Mouse (Mus musculus) embryonic facial prominence, embryonic 14.5 days (tissue): ENCODE data around the gene Spocd1. TPM values are rescaled to one million over a fixed set of nuclear protein-coding genes. Genes with fewer than 3 reads are reported as not detected.
A peak's percentile ranks its signal among the peaks of the same experiment; 100 is the strongest.

Experiments
- ATAC-seq: fragments of 200-750 bp; cut with Nextera tagmentation; 2 replicates; pipeline ENCODE4 v1.8.0; 2017; ENCODE audit warnings: low read depth, moderate number of reproducible peaks, moderate TSS enrichment
- DNase-seq: peaks from one replicate; pipeline ENCODE4 v3.0.0-alpha.2; 2015; ENCODE audit warnings: low spot score
- H3K27ac ChIP-seq: fragments of 300-500 bp; sonication (generic); replicated peaks from 2 replicates; pipeline ENCODE4 v1.5.1; 2014; ENCODE audit warnings: low read depth, mild to moderate bottlenecking, low read length, moderate library complexity
- H3K27me3 ChIP-seq: fragments of 300-500 bp; sonication (generic); replicated peaks from 2 replicates; pipeline ENCODE4 v1.6.1; 2014; ENCODE audit warnings: low read length; ENCODE audit not compliant: control insufficient read depth, insufficient read depth
- H3K36me3 ChIP-seq: fragments of 300-500 bp; sonication (generic); 2 replicates; pipeline ENCODE4 v1.6.1; 2014; ENCODE audit warnings: low read length, mixed read lengths; ENCODE audit not compliant: control insufficient read depth, insufficient read depth
- H3K4me1 ChIP-seq: fragments of 300-500 bp; sonication (generic); 2 replicates; pipeline ENCODE4 v1.6.1; 2014; ENCODE audit warnings: antibody characterized with exemption, low read length; ENCODE audit not compliant: control insufficient read depth, insufficient read depth
- H3K4me2 ChIP-seq: fragments of 300-500 bp; sonication (generic); 2 replicates; pipeline ENCODE4 v1.6.1; 2014; ENCODE audit warnings: low read depth, mild to moderate bottlenecking, low read length, moderate library complexity, mixed read lengths
- H3K4me3 ChIP-seq: fragments of 300-500 bp; sonication (generic); 2 replicates; pipeline ENCODE4 v1.5.1; 2014; ENCODE audit warnings: low read depth, mild to moderate bottlenecking, low read length
- H3K9ac ChIP-seq: fragments of 300-500 bp; sonication (generic); 2 replicates; pipeline ENCODE4 v1.6.1; 2014; ENCODE audit warnings: low read depth, mild to moderate bottlenecking, low read length, moderate library complexity, mixed read lengths
- H3K9me3 ChIP-seq: fragments of 300-500 bp; sonication (generic); 2 replicates; pipeline ENCODE4 v1.6.1; 2016; ENCODE audit warnings: low read length; ENCODE audit not compliant: control insufficient read depth
- WGBS: fragments of 180-500 bp; shearing (Covaris S2); extraction: QIAGEN DNeasy Blood & Tissue Kit; methylation state at CpG from one replicate; pipeline ENCODE4 v1.1.7; 2014; 5-methylcytosine and 5-hydroxymethylcytosine counted together
- polyA plus RNA-seq: library from polyadenylated mRNA; unstranded; fragments of >200 nt; fragmentation: Nextera tagmentation; extraction: Ambion mirVana; gene quantifications from 2 replicates; pipeline ENCODE4 v1.2.1, GENCODE M21; 2014

The Spocd1 gene
- polyA plus RNA-seq, 1 experiment from 2014 or later: 0.08 TPM

DNA sequence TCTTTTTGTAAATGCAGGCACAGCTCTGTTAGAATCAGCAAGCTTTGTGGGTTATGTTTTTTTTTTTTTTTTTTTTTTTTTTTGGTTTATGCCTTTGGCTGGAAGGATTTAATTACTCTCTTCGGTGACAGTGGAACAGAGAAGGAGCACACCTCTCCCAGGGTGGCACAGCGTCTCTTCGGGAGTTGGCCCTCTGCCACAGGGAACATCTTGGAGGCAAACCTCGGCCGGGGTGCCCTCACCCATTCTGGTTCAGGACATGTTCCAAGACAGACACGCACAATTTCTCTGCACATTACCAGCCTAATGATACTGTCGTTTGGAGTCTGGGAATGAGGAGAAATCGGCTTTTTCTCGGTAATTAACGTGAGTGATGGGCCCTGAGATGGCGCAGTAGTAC lies 41.8 kb downstream of the Spocd1 start:
- Histone ChIP-seq H3K4me1 (peaks cover 8% of the 10 kb centered on the region), H3K9me3 (no peaks in the 10 kb centered on the region), H3K4me2 (no peak overlapping the region), H3K27me3 (0 out of 2 replicates have a peak, but pooled peaks cover 3% of the 10 kb centered on the region), H3K9ac (no peak overlapping the region), H3K27ac (no peak overlapping the region), H3K36me3 (no peaks in the 10 kb centered on the region), H3K4me3 (no peak overlapping the region)
- DNase-seq (no peak), ATAC-seq (no peak)
- WGBS: 79% methylated on average over 11 of the region's 11 CpGs

DNA sequence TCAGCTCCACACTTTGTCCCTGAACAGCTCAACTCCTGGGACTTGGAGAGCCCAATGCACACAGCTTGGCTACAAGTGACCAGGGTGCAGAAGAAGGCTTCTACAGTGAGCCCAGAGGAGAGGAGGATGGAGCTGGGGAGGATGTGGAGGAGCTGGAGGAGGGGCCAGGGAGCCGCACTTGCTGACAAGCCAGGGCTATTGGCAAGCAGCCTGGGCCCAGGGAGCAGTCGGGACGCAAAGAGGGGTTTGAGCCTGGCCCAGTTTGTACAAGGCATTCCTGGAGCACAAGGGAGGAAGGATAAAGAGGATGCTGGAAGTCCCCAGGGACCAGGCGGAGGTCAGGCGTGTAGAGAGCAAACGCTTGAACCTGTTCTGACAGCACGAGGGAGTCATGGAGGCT lies 42.9 kb downstream of the Spocd1 start:
- no peaks in the 10 kb centered on the region for H3K36me3 ChIP-seq
- H3K27me3 ChIP-seq: 0 out of 2 replicates have a peak, but pooled peaks cover 3% of the 10 kb centered on the region
- H3K4me2 ChIP-seq: no peak overlapping the region
- no peaks in the 10 kb centered on the region for H3K9me3 ChIP-seq
- peak; percentile 48 for DNase-seq
- no peak overlapping the region for H3K9ac ChIP-seq
- 27% methylated on average over 7 of the region's 7 CpGs for WGBS
- H3K4me3 ChIP-seq: no peak overlapping the region
- no peak overlapping the region for H3K27ac ChIP-seq
- peaks cover 8% of the 10 kb centered on the region for H3K4me1 ChIP-seq
- ATAC-seq: no peak

DNA sequence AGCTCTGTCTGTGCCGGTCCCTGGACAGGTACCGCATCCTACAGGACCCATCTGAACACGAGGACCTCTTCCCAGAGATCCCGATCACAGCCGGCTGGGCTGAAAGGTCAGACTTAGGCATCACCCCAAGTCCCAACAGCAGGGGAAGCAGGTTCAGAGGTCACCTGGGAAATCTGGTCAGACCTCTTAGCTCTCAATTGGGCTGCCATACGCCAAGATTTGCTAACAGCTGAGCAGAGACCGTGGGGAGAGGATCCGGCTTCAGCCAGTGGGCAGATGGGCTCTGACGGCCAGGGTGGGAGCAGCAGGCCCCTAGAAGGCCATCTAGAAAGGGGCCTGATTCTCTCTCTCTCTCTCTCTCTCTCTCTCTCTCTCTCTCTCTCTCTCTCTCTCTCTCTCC lies 45.2 kb downstream of the Spocd1 start:
- Histone ChIP-seq H3K4me2 (no peak overlapping the region), H3K27ac (no peak overlapping the region), H3K27me3 (0 out of 2 replicates have a peak, but pooled peaks cover 3% of the 10 kb centered on the region), H3K4me1 (no peaks in the 10 kb centered on the region), H3K36me3 (no peaks in the 10 kb centered on the region), H3K9me3 (no peaks in the 10 kb centered on the region), H3K4me3 (no peak overlapping the region), H3K9ac (no peak overlapping the region)
- DNase-seq: no peak
- 56% methylated on average over 9 of the region's 9 CpGs for WGBS
- no peak for ATAC-seq

DNA sequence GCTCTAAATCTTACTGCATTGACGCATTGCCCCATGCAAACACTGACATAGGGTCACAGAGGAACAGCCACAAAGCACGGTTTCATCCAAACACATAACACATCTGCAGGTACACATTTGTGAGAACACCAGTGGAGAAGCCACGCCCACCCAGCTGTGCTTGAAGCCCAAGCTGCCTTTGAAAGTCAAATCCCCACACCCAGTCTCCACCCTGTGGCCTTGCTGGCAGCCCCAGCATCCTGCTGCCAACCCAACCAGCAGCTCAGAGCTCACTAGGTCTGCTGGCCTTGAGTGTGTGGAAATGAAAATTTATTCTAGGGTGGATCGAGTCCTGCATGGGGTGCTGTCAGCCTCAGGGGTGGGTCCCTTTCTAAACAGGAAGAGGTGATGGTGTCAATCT lies 48.2 kb downstream of the Spocd1 start:
- 58% methylated on average over 4 of the region's 4 CpGs for WGBS
- no peak for ATAC-seq
- Histone ChIP-seq H3K4me1 (peaks cover 3% of the 10 kb centered on the region), H3K4me2 (no peak overlapping the region), H3K9me3 (no peaks in the 10 kb centered on the region), H3K4me3 (no peak overlapping the region), H3K9ac (no peak overlapping the region), H3K27me3 (0 out of 2 replicates have a peak, but pooled peaks cover 7% of the 10 kb centered on the region), H3K27ac (no peak overlapping the region), H3K36me3 (no peaks in the 10 kb centered on the region)
- DNase-seq: no peak

DNA sequence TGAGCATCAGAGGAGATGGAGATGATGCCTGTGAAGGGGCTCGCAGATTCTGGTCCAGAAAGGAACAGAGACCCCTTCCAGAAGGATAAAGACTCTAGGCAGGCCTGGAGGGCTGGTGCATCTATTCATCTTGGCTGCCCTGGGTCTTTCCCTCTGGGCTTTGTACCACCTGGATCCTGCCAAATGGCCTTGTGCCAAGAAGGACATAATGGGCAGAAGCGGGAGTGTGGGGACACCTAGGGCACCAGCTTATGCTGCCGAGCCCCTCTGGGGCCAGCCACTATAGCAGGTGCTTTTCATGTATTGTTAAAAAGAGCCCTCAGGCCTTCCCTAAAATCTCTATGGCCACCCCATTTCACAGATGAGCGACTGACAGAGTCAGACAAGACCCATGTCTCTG lies 49.2 kb downstream of the Spocd1 start:
- ATAC-seq: no peak
- H3K27me3 ChIP-seq: peaks cover 13% of the 10 kb centered on the region; the same call in 1 of the 2 replicates
- WGBS: 65% methylated on average over 4 of the region's 4 CpGs

DNA sequence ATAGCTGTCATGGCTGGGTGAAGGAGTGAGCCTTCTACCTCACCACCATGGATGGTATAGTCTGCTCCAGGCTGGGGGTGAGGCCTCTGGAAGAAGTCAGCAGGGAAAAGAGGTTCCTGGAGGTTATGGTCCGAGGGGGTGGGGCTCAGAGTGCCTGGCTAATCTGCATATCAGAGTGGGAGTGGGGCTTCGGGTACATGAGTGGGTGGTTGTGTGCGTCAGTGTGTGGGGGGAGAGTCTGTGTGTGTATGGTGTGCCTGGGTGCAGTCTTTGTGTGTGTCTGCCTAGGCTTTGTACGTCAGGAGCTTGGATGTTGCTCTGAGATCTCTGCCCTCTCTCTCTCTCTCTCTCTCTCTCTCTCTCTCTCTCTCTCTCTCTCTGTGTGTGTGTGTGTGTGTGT lies 49.9 kb downstream of the Spocd1 start:
- H3K27me3 ChIP-seq: peaks cover 13% of the 10 kb centered on the region; the same call in 1 of the 2 replicates
- DNase-seq (no peak), ATAC-seq (no peak)
- H3K36me3 ChIP-seq: no peaks in the 10 kb centered on the region
- H3K4me1 ChIP-seq: peaks cover 17% of the 10 kb centered on the region
- no peak overlapping the region for H3K4me3 ChIP-seq
- no peak overlapping the region for H3K9ac ChIP-seq
- WGBS: 75% methylated on average over 3 of the region's 4 CpGs
- no peaks in the 10 kb centered on the region for H3K9me3 ChIP-seq
- no peak overlapping the region for H3K4me2 ChIP-seq
- no peak overlapping the region for H3K27ac ChIP-seq

More for the DNA sequence above, 49.2 kb downstream of the Spocd1 start:
- no peak overlapping the region for H3K9ac ChIP-seq
- H3K27ac ChIP-seq: no peak overlapping the region
- H3K36me3 ChIP-seq: no peaks in the 10 kb centered on the region
- no peak overlapping the region for H3K4me3 ChIP-seq
- no peak for DNase-seq
- H3K9me3 ChIP-seq: no peaks in the 10 kb centered on the region
- no peak overlapping the region for H3K4me2 ChIP-seq
- H3K4me1 ChIP-seq: peaks cover 12% of the 10 kb centered on the region

DNA sequence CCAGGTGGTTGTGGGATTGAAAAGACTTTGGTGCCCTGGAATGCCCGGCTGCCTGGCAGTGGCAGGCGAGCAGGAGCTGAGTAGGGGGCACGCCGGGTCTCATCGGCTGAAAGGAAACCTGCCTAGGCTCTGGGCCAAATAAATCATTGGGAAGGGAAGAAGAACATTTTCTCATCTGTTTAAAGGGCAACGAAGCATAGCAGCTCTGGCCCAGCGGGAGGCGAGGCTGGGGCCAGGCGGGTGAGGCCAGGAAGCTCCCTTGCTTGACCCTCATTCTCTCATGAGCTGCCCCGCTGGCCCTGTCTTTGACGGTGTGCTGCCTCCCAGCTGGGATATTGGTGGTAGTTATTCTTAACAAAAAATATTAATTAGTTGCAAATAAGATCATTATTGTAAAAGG lies 52.6 kb downstream of the Spocd1 start:
- WGBS: 48% methylated on average over 10 of the region's 11 CpGs
- no peaks in the 10 kb centered on the region for H3K9me3 ChIP-seq
- H3K36me3 ChIP-seq: no peaks in the 10 kb centered on the region
- ATAC-seq (no peak), DNase-seq (no peak)
- H3K9ac ChIP-seq: no peak overlapping the region
- H3K4me1 ChIP-seq: peaks cover 29% of the 10 kb centered on the region
- H3K27ac ChIP-seq: no peak overlapping the region
- peaks cover 21% of the 10 kb centered on the region for H3K27me3 ChIP-seq
- no peak overlapping the region for H3K4me2 ChIP-seq
- no peak overlapping the region for H3K4me3 ChIP-seq

DNA sequence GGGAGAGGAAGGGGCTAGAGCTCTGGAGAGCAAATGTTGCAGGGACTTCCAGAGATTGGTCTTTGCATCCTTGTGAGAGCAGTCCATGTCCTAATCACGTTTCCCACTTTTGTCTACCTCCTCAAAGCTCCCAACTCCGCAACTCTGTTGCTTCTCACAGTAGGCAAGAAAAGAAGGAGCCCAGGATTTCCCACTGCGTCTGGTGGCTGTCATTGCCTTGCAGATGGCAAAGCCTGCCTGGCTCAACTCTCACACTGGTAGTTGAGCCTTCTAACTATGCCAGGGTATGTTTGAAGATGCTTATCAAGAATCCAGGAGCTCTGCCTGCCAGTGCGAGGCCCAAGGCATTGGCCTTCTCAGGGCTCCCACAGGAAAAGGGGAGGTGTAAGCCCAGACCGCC lies 54.0 kb downstream of the Spocd1 start:
- H3K4me3 ChIP-seq: no peak overlapping the region
- no peak for DNase-seq
- ATAC-seq: no peak
- peaks cover 27% of the 10 kb centered on the region for H3K27me3 ChIP-seq
- no peak overlapping the region for H3K27ac ChIP-seq
- no peaks in the 10 kb centered on the region for H3K9me3 ChIP-seq
- 23% methylated on average over 5 of the region's 5 CpGs for WGBS
- no peak overlapping the region for H3K9ac ChIP-seq
- H3K4me2 ChIP-seq: no peak overlapping the region
- peaks cover 40% of the 10 kb centered on the region for H3K4me1 ChIP-seq
- no peaks in the 10 kb centered on the region for H3K36me3 ChIP-seq

DNA sequence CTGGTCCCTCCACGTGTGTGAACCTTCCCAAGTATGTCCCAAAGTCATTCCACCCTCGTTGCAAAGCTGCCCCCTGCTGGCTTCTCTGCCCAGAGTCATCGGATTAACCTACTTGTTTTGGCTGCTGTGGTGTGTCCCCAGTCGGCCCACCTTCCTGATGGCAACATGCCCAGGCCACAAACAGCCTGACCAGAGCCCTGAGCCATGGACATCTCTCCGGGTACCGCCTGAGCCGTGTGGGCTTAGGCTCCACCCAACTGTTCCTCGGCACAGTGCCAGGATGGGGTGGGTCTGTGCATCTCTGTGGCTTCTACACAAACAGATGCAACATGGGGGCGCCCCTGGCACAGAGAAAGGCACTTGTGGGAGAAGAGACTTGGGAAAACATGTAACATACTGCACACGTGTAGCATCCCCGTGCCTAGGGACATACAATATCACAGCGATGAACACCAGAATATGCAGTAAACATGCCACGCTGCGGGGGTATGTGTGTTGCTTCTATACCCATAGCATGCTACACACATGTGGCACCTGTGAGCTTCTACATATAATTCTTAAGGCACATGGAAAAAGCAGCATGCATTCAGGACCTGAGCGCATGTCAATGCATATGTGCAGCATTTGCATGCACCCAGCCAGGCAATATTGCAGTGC lies 54.8 kb downstream of the Spocd1 start:
- Histone ChIP-seq H3K4me2 (peak overlapping the region; percentile 93), H3K9me3 (no peaks in the 10 kb centered on the region), H3K9ac (no peak overlapping the region), H3K4me1 (peaks cover 43% of the 10 kb centered on the region), H3K36me3 (no peaks in the 10 kb centered on the region), H3K4me3 (peak overlapping the region; percentile 75), H3K27ac (peak overlapping the region; percentile 8; the same call in 1 of the 2 replicates), H3K27me3 (peaks cover 27% of the 10 kb centered on the region)
- DNase-seq (peak; percentile 82), ATAC-seq (peak; percentile 13; the same call in 1 of the 2 replicates)
- 7% methylated on average over 15 of the region's 15 CpGs for whole genome bisulfite sequencing
